Mouse (Mus musculus): ENCODE data around the gene Stk4. TPM values are rescaled to one million over a fixed set of nuclear protein-coding genes. Genes with fewer than 3 reads are reported as not detected.
A peak's percentile ranks its signal among the peaks of the same experiment; 100 is the strongest.
"Not testable (repeated sequence)": the region's sequence is repeated elsewhere in the genome, so short reads cannot be mapped to it uniquely, and the experiment has no call there.

Stk4 gene
- 163 and 235 TPM in 2 replicates for total RNA-seq (2017)

- ATAC-seq (replicated peaks in 1 of 2; ENCODE audit: insufficient read depth in 1 of 2, low FRiP score in 2 of 2, low TSS enrichment in 1 of 2, low read depth in 1 of 2, poor library complexity in 2 of 2, severe bottlenecking in 2 of 2), result no peak; a peak in 1 of 4 replicates
These were observed at the start of gene Stk4 for GRCm38 (mm10) chr2:164070142-164070764. Gene Stk4, plus strand, starts transcription at chr2:164070322.

- no peak for ATAC-seq (replicated peaks in 1 of 2; ENCODE audit: insufficient read depth in 1 of 2, low FRiP score in 2 of 2, low TSS enrichment in 1 of 2, low read depth in 1 of 2, poor library complexity in 2 of 2, severe bottlenecking in 2 of 2)
These were observed 48.0 kb upstream of the Stk4 start for GRCm38 (mm10) chr2:164022104-164022503.

DNA sequence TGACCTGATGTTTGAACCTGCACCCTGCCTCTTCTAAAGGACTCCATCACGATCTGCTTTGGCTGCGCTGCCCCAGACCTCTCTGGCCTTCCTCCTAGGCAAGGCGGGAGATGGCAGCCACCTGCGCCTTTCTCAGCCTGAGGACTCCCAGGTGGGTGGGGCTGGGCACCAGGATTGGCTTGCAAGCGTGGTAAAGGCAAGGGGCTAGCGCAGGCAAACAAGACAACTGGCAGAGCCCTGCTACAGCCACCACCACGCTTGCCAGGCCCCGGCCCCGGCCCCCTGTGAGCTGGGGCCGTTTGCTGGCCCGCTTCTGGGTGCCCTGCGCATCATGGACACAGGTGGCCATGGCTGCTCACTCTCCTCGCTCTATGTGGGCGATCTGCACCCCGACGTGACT is 45.0 kb upstream of the Stk4 start, which contains the start of gene Pabpc1l:
Gene Pabpc1l, plus strand, starts transcription at position 301 of the 400 bp plus-strand sequence.
- ATAC-seq (replicated peaks in 1 of 2; ENCODE audit: insufficient read depth in 1 of 2, low FRiP score in 2 of 2, low TSS enrichment in 1 of 2, low read depth in 1 of 2, poor library complexity in 2 of 2, severe bottlenecking in 2 of 2), result no peak

DNA sequence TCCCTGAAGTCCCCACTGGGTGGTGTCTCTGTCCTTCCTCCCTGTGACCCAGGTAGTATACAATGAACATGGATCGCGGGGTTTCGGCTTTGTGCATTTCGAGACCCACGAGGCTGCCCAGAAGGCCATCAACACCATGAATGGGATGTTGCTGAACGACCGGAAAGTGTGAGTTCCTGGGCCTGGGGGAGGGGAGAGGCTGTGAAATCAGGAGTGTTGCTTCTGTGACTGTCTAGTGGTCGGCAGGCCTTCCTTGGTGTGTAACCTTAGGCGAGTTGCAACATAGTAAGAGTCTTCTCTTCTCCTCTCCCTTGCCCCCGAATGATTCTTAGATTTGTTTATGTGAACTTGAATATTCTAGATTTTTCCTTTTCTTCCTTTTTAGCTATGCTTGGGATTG is 39.0 kb upstream of the Stk4 start:
- ATAC-seq (replicated peaks in 1 of 2; ENCODE audit: insufficient read depth in 1 of 2, low FRiP score in 2 of 2, low TSS enrichment in 1 of 2, low read depth in 1 of 2, poor library complexity in 2 of 2, severe bottlenecking in 2 of 2), result peak; percentile 12 to 62; a peak in 1 of 4 replicates

DNA sequence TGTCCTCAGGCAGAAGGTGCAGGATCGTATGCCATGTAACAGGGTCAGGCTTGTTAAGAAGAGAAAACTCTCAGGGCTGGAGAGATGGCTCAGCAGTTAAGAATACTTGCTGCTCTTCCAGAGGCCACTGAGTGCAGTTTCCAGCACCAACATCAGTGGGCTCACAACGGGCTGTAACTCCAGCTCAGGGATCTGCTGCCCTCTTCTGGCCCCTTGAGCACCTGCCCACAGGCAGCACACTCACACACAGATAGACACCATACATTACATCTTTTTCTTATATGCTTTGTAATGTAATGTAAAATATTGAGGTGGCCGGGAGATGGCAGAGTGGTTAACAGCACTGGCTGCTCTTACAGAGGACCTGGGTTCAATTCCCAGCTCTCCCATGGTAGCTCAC is 37.1 kb upstream of the Stk4 start:
- ATAC-seq (replicated peaks in 1 of 2; ENCODE audit: insufficient read depth in 1 of 2, low FRiP score in 2 of 2, low TSS enrichment in 1 of 2, low read depth in 1 of 2, poor library complexity in 2 of 2, severe bottlenecking in 2 of 2), result no peak

DNA sequence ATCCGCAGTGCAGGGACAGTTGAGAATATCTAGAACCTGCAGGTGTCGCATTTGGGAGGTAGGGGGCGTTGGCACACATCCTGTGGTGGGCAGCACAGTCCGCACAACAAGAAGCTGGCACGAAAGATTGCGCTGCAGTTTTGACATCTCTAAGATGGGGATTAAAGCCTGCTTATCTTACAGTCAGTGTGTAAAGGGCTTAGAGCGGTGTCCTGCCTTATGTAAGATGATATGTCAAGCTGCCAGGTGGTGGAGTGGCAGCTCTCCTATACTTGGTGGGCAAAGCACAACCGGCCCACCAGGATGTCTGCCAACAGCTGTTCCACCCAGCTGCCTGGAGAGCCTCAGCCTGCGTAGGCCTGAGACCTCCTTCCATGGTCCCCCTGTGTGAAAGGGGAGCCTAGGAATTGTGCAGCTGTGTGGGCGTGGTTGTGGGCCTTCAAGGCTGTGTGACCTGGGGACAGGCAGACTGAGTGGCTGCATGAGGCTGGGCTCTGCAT is 33.6 kb upstream of the Stk4 start:
- peak; percentile 17 to 64; a peak in 3 of 4 replicates for ATAC-seq (replicated peaks in 1 of 2; ENCODE audit: insufficient read depth in 1 of 2, low FRiP score in 2 of 2, low TSS enrichment in 1 of 2, low read depth in 1 of 2, poor library complexity in 2 of 2, severe bottlenecking in 2 of 2)

- no peak for ATAC-seq (replicated peaks in 1 of 2; ENCODE audit: insufficient read depth in 1 of 2, low FRiP score in 2 of 2, low TSS enrichment in 1 of 2, low read depth in 1 of 2, poor library complexity in 2 of 2, severe bottlenecking in 2 of 2)
These were observed 31.6 kb upstream of the Stk4 start for GRCm38 (mm10) chr2:164038407-164039028.

DNA sequence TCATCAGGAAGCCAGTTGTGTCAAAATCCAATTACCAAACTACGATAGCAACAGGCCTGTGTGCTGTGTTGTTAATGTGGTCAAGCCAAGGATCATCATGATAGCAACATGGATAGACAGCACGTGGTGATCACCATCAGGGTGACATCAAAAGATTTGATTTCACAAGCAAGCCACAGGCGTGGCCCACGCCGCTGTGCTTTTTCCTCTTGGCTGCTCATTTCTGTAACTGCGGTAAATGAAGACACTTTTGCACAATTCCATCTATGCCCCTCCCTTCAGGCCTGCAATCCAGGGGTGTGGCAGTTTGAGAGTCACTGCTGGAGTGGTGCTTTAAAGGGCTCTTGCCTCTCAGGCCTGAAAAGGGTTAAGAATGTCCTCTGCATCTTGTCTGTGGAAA is 29.2 kb upstream of the Stk4 start:
- peak; percentile 74 to 80; a peak in 3 of 4 replicates for ATAC-seq (replicated peaks in 1 of 2; ENCODE audit: insufficient read depth in 1 of 2, low FRiP score in 2 of 2, low TSS enrichment in 1 of 2, low read depth in 1 of 2, poor library complexity in 2 of 2, severe bottlenecking in 2 of 2)

GRCm38 (mm10) chr2:164041523-164041922 is 28.6 kb upstream of the Stk4 start:
- ATAC-seq (replicated peaks in 1 of 2; ENCODE audit: insufficient read depth in 1 of 2, low FRiP score in 2 of 2, low TSS enrichment in 1 of 2, low read depth in 1 of 2, poor library complexity in 2 of 2, severe bottlenecking in 2 of 2), result no peak

DNA sequence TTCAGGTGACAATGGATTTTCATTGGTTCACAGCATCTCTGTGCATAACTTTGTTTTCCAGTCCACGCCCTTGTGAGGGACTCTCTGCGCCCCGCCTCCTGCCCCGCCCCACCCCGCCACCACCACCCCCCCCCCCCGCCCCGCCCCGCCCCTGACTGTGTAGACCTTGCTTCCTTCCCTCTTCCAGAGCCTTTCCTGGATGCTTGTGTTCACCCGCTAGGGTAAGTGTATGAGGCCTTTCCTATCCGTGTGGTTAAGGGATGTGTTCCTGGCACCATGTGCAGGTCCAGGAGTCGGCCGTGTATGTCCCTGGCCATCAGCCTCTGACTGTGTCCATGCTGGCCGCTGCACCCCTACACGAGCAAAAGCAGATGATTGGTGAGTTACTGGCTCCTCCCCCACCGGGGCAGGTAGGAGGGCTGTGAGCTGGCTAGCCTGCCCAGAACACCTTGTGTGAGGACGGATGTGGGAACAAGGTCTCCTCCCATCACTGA is 22.9 kb upstream of the Stk4 start:
- peak; percentile 85 to 91 for ATAC-seq (replicated peaks in 1 of 2; ENCODE audit: insufficient read depth in 1 of 2, low FRiP score in 2 of 2, low TSS enrichment in 1 of 2, low read depth in 1 of 2, poor library complexity in 2 of 2, severe bottlenecking in 2 of 2)

- ATAC-seq (replicated peaks in 1 of 2; ENCODE audit: insufficient read depth in 1 of 2, low FRiP score in 2 of 2, low TSS enrichment in 1 of 2, low read depth in 1 of 2, poor library complexity in 2 of 2, severe bottlenecking in 2 of 2), result no peak
These were observed 16.4 kb upstream of the Stk4 start for GRCm38 (mm10) chr2:164053767-164054166.

DNA sequence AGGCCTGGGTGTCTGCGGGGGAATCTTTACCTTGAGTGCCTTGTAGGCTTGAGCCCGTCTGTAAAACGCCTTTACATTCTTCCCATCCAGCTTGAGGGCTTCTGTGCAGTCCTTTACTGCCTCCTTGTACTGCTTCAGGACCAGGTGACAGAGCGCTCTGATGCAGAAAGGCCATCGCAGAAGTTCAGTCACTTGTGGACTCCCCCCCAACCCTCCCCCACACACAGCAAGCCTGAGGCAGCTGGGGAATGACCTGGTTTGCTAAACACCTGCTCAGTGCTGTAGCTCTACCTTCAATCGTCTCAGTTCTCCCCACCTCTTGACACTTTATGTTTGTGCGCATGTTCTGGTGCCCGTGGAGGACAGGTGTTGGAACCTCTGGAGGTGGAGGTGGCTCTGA is 15.5 kb upstream of the Stk4 start:
- no peak for ATAC-seq (replicated peaks in 1 of 2; ENCODE audit: insufficient read depth in 1 of 2, low FRiP score in 2 of 2, low TSS enrichment in 1 of 2, low read depth in 1 of 2, poor library complexity in 2 of 2, severe bottlenecking in 2 of 2)

DNA sequence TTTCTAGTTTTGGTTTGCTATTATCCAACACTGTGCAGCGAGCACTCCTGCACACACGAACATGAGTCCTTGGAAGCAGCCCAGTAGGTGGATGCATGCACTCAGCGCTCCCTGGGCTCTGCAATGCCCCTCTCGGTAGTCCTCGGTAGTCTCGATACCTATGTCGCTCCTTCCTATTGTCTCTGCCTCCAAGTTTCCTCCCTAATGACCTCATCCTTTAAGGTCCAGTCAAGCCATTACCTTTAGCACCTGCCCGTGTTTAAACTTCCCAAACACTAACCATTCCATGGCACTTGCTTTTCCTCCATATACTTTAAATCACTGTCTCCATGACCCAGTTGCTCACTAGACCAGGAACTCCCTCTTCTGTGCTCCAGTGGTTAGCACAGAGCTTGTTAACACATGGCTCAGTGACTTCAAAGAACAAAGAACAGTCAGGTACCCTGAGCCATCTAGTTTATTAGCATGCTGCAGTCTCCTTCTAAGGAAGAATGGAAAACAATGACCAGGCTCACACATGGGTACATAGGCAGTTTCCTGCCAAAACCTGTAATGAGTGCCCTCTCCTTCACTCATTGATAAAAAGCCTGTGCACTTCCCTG is 10.4 kb upstream of the Stk4 start:
- no peak for ATAC-seq (replicated peaks in 1 of 2; ENCODE audit: insufficient read depth in 1 of 2, low FRiP score in 2 of 2, low TSS enrichment in 1 of 2, low read depth in 1 of 2, poor library complexity in 2 of 2, severe bottlenecking in 2 of 2)

GRCm38 (mm10) chr2:164070765-164071436 is 779 bp downstream of the Stk4 start, which contains the start of gene Tomm34:
Gene Tomm34, minus strand, starts transcription at chr2:164071169.
- peak; percentile 72 to 74 for ATAC-seq (replicated peaks in 1 of 2; ENCODE audit: insufficient read depth in 1 of 2, low FRiP score in 2 of 2, low TSS enrichment in 1 of 2, low read depth in 1 of 2, poor library complexity in 2 of 2, severe bottlenecking in 2 of 2)

- ATAC-seq (replicated peaks in 1 of 2; ENCODE audit: insufficient read depth in 1 of 2, low FRiP score in 2 of 2, low TSS enrichment in 1 of 2, low read depth in 1 of 2, poor library complexity in 2 of 2, severe bottlenecking in 2 of 2), result not testable (repeated sequence)
These were observed 1.3 kb downstream of the Stk4 start for GRCm38 (mm10) chr2:164071437-164071820.

GRCm38 (mm10) chr2:164072109-164072508 is 2.0 kb downstream of the Stk4 start:
- ATAC-seq (replicated peaks in 1 of 2; ENCODE audit: insufficient read depth in 1 of 2, low FRiP score in 2 of 2, low TSS enrichment in 1 of 2, low read depth in 1 of 2, poor library complexity in 2 of 2, severe bottlenecking in 2 of 2), result no peak

DNA sequence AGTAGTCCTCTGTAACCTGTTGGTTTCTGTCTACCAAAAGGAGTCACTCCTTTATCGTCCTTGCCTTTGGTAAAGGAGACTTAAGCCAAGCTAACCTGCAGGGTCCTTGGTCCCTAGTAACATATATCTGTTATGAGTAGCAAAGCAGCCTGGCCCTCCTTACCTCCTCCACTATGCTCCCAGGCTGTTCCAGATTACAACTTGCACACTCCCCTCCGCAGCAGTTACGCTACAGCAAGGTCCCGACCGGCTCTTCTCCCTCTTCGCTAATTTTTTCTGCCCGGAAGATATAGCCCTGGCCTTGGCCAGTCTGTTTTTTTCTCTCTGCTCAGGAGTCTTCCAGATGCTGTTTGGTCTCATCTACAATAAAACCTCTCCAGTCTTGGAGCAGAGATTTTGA is 3.0 kb downstream of the Stk4 start:
- no peak for ATAC-seq (replicated peaks in 1 of 2; ENCODE audit: insufficient read depth in 1 of 2, low FRiP score in 2 of 2, low TSS enrichment in 1 of 2, low read depth in 1 of 2, poor library complexity in 2 of 2, severe bottlenecking in 2 of 2)
